In genomic region chr5:120618778-120619177, GRCm38 (mm10) we compare ENCODE assay signal across 22 mouse cellular contexts. TPM values are rescaled to one million over a fixed set of nuclear protein-coding genes. Genes with fewer than 3 reads are reported as not detected.
DNase-seq lines count a peak whose midpoint lies in the region; ATAC-seq and TF ChIP-seq lines count a peak whose summit lies in the region.
"Had no signal": no experiment of that assay in that cellular context is flagged by ENCODE, and none has a peak within 500 bp of the region (broad histone marks: within the 10 kb centered on the region; RNA-seq: fewer than 3 reads in every experiment).

No protein-coding gene starts in this region.

- peaks cover 62% of the 10 kb centered on the region for H3K36me3 ChIP-seq in embryonic facial prominence, embryonic 14.5 days (ENCODE audit: control insufficient read depth, insufficient read depth, low read length)
- peaks cover 91% of the 10 kb centered on the region for H3K36me3 ChIP-seq in embryonic facial prominence, embryonic 10.5 days (replicated peaks)
- H3K36me3 ChIP-seq in E14TG2a.4 (ENCODE audit: insufficient read depth, low read length) = peaks cover 90% of the 10 kb centered on the region
- H3K36me3 ChIP-seq in forebrain, embryonic 12.5 days (replicated peaks) = peaks cover 82% of the 10 kb centered on the region

- WGBS in embryonic facial prominence, embryonic 14.5 days = 78% methylated on average over 7 of the region's 12 CpGs
- 86% methylated on average over 12 of the region's 12 CpGs for WGBS in embryonic facial prominence, embryonic 10.5 days
- WGBS in forebrain, embryonic 12.5 days = 85% methylated on average over 12 of the region's 12 CpGs

- ATAC-seq in embryonic facial prominence, embryonic 14.5 days (ENCODE audit: low read depth) = no peak
- ATAC-seq in forebrain, embryonic 12.5 days (ENCODE audit: low FRiP score) = no peak
- ATAC-seq: forebrain, embryonic 16.5 days; hindbrain, embryonic 16.5 days; inflammation-experienced regulatory T-cells, adult 6 months had no signal

- H3K27ac ChIP-seq in embryonic facial prominence, embryonic 14.5 days (replicated peaks; ENCODE audit: low read depth, low read length) = no peak overlapping the region
- H3K27ac ChIP-seq in embryonic facial prominence, embryonic 10.5 days (replicated peaks) = no peak overlapping the region
- H3K27ac ChIP-seq in forebrain, embryonic 12.5 days = no peak overlapping the region
- H3K27ac ChIP-seq: heart, embryonic 10.5 days; hindbrain, embryonic 12.5 days had no signal

- H3K4me1 ChIP-seq in embryonic facial prominence, embryonic 14.5 days (ENCODE audit: control insufficient read depth, insufficient read depth, low read length) = 0 out of 2 replicates have a peak, but pooled peaks cover 4% of the 10 kb centered on the region
- H3K4me1 ChIP-seq in embryonic facial prominence, embryonic 10.5 days = peaks cover 4% of the 10 kb centered on the region
- H3K4me1 ChIP-seq in E14TG2a.4 (replicated peaks; ENCODE audit: low read depth, low read length) = peaks cover 95% of the 10 kb centered on the region
- peaks cover 4% of the 10 kb centered on the region for H3K4me1 ChIP-seq in forebrain, embryonic 12.5 days

- TF ChIP-seq CTCF in E14TG2a.4 (conservative IDR thresholded peaks at IDR 0.05; ENCODE audit: low read length) = no peak

- peak; percentile 10 for DNase-seq in embryonic facial prominence, embryonic 14.5 days (ENCODE audit: low spot score)
- no peak for DNase-seq in embryonic facial prominence, embryonic 10.5 days (ENCODE audit: low spot score)
- DNase-seq in R1 (ENCODE audit: low read depth, low spot score) = peak; percentile 83
- DNase-seq in left cerebral cortex, adult 8-10 months (ENCODE audit: low spot score in 2 of 2) = no peak
- DNase-seq in right cerebral cortex, postnatal 36 days (ENCODE audit: low spot score in 2 of 2) = no peak
- DNase-seq: cerebellum, adult 11 months had no signal

- no peak overlapping the region for H3K4me2 ChIP-seq in embryonic facial prominence, embryonic 14.5 days (ENCODE audit: low read depth, low read length)
- H3K4me2 ChIP-seq in forebrain, embryonic 12.5 days = no peak overlapping the region
- H3K4me2 ChIP-seq: hindbrain, embryonic 12.5 days had no signal

- no peak overlapping the region for H3K4me3 ChIP-seq in embryonic facial prominence, embryonic 14.5 days (ENCODE audit: low read depth, low read length)
- H3K4me3 ChIP-seq in embryonic facial prominence, embryonic 10.5 days = no peak overlapping the region
- peak overlapping the region; percentile 50 for H3K4me3 ChIP-seq in E14TG2a.4 (replicated peaks; ENCODE audit: low read length)
- H3K4me3 ChIP-seq in forebrain, embryonic 12.5 days (replicated peaks) = no peak overlapping the region
- H3K4me3 ChIP-seq: heart, embryonic 10.5 days; hindbrain, embryonic 12.5 days had no signal

- no peaks in the 10 kb centered on the region for H3K9me3 ChIP-seq in embryonic facial prominence, embryonic 14.5 days (ENCODE audit: control insufficient read depth, low read length)
- peaks cover 7% of the 10 kb centered on the region for H3K9me3 ChIP-seq in embryonic facial prominence, embryonic 10.5 days
- no peaks in the 10 kb centered on the region for H3K9me3 ChIP-seq in E14TG2a.4 (ENCODE audit: low read length)
- peaks cover 6% of the 10 kb centered on the region for H3K9me3 ChIP-seq in forebrain, embryonic 12.5 days
- H3K9me3 ChIP-seq: heart, embryonic 10.5 days had no signal

- H3K9ac ChIP-seq in embryonic facial prominence, embryonic 14.5 days (ENCODE audit: low read depth, low read length) = no peak overlapping the region
- H3K9ac ChIP-seq in forebrain, embryonic 12.5 days = no peak overlapping the region
- H3K9ac ChIP-seq: hindbrain, embryonic 12.5 days had no signal

- no peaks in the 10 kb centered on the region for H3K27me3 ChIP-seq in embryonic facial prominence, embryonic 14.5 days (replicated peaks; ENCODE audit: control insufficient read depth, insufficient read depth, low read length)
- no peaks in the 10 kb centered on the region for H3K27me3 ChIP-seq in embryonic facial prominence, embryonic 10.5 days (replicated peaks; ENCODE audit: low read depth, poor library complexity, severe bottlenecking)
- no peaks in the 10 kb centered on the region for H3K27me3 ChIP-seq in E14TG2a.4 (ENCODE audit: insufficient read depth, low read length)
- H3K27me3 ChIP-seq in forebrain, embryonic 12.5 days = no peaks in the 10 kb centered on the region
- H3K27me3 ChIP-seq: CH12.LX; hindbrain, embryonic 12.5 days had no signal

RNA-seq across cellular contexts. Expression of gene Ddx54, which starts 6.2 kb away (rescaled TPM):
- 28.2 and 36.4 TPM in 2 replicates for polyA plus RNA-seq in embryonic facial prominence, embryonic 14.5 days (2014; fragmentation: Nextera tagmentation; extraction: Ambion mirVana)
- 62.3 and 64.3 TPM in 2 replicates for polyA plus RNA-seq in embryonic facial prominence, embryonic 10.5 days (2016; fragmentation: Nextera tagmentation; extraction: Ambion mirVana)
- total RNA-seq in left cerebral cortex, adult 8-10 months (2022) = 10 to 100 TPM; 32.4 to 36.9 (median 35.7) TPM
- polyA plus RNA-seq in forebrain, embryonic 12.5 days (2016; fragmentation: Nextera tagmentation; extraction: Ambion mirVana) = 50.7 and 52.6 TPM in 2 replicates

RNA-seq across cellular contexts. Expression of gene Rita1, which starts 6.4 kb away (rescaled TPM):
- polyA plus RNA-seq in embryonic facial prominence, embryonic 14.5 days (2014; fragmentation: Nextera tagmentation; extraction: Ambion mirVana) = 9.9 and 11.4 TPM in 2 replicates
- 19.4 and 20.1 TPM in 2 replicates for polyA plus RNA-seq in embryonic facial prominence, embryonic 10.5 days (2016; fragmentation: Nextera tagmentation; extraction: Ambion mirVana)
- total RNA-seq in left cerebral cortex, adult 8-10 months (2022) = 10 to 100 TPM; 25.1 to 30.2 (median 28.8) TPM
- polyA plus RNA-seq in forebrain, embryonic 12.5 days (2016; fragmentation: Nextera tagmentation; extraction: Ambion mirVana) = 13.6 and 16.6 TPM in 2 replicates

RNA-seq across cellular contexts. Expression of gene Cfap73, which starts 15.3 kb away (rescaled TPM):
- 1.0 TPM in 1 of 2 replicates, not detected in the other for polyA plus RNA-seq in embryonic facial prominence, embryonic 14.5 days (2014; fragmentation: Nextera tagmentation; extraction: Ambion mirVana)
- polyA plus RNA-seq in embryonic facial prominence, embryonic 10.5 days (2016; fragmentation: Nextera tagmentation; extraction: Ambion mirVana) = 0.27 TPM in 1 of 2 replicates, not detected in the other
- total RNA-seq in left cerebral cortex, adult 8-10 months (2022) = under 1 TPM in 2 of 4 experiments, not detected in 2; 0.55 to 0.58 TPM
- 0.28 TPM in 1 of 2 replicates, not detected in the other for polyA plus RNA-seq in forebrain, embryonic 12.5 days (2016; fragmentation: Nextera tagmentation; extraction: Ambion mirVana)
- total RNA-seq: CH12.LX; gastrocnemius, postnatal 10 days; gastrocnemius, postnatal 4 days; heart, adult 18-20 months; heart, postnatal 10 days; heart, postnatal 4 days had no signal
- polyA plus RNA-seq: embryonic facial prominence, embryonic 11.5 days; forebrain, embryonic 11.5 days; heart, embryonic 14.5 days; inflammation-experienced regulatory T-cells, adult 6 months had no signal

RNA-seq across cellular contexts. Expression of gene Rasal1, which starts 29.8 kb away (rescaled TPM):
- polyA plus RNA-seq in embryonic facial prominence, embryonic 14.5 days (2014; fragmentation: Nextera tagmentation; extraction: Ambion mirVana) = 0.50 and 1.4 TPM in 2 replicates
- 0.07 and 0.14 TPM in 2 replicates for polyA plus RNA-seq in embryonic facial prominence, embryonic 10.5 days (2016; fragmentation: Nextera tagmentation; extraction: Ambion mirVana)
- total RNA-seq in left cerebral cortex, adult 8-10 months (2022) = 10 to 100 TPM; 68.8 to 89.5 (median 83.1) TPM
- polyA plus RNA-seq in forebrain, embryonic 12.5 days (2016; fragmentation: Nextera tagmentation; extraction: Ambion mirVana) = 0.17 and 0.20 TPM in 2 replicates
- total RNA-seq: gastrocnemius, postnatal 4 days had no signal
- polyA plus RNA-seq: forebrain, embryonic 11.5 days; heart, embryonic 14.5 days had no signal

RNA-seq across cellular contexts. Expression of gene Iqcd, which starts 30.0 kb away (rescaled TPM):
- 0.60 and 1.7 TPM in 2 replicates for polyA plus RNA-seq in embryonic facial prominence, embryonic 14.5 days (2014; fragmentation: Nextera tagmentation; extraction: Ambion mirVana)
- polyA plus RNA-seq in embryonic facial prominence, embryonic 10.5 days (2016; fragmentation: Nextera tagmentation; extraction: Ambion mirVana) = 0.65 and 0.81 TPM in 2 replicates
- total RNA-seq in left cerebral cortex, adult 8-10 months (2022) = 1 to 10 TPM in 3 of 4 experiments, under 1 TPM in 1; 0.78 to 1.3 (median 1.3) TPM
- 1.3 and 1.4 TPM in 2 replicates for polyA plus RNA-seq in forebrain, embryonic 12.5 days (2016; fragmentation: Nextera tagmentation; extraction: Ambion mirVana)
- total RNA-seq: heart, adult 18-20 months; heart, postnatal 4 days had no signal

Comparison
In these comparisons a context has a peak if more than half of its experiments do, and no peak if none do; other contexts are left out.
1. DNase-seq: peak in embryonic facial prominence, embryonic 14.5 days (single experiment) and R1 (single experiment); none in embryonic facial prominence, embryonic 10.5 days (single experiment), left cerebral cortex, adult 8-10 months (0 of 2) and right cerebral cortex, postnatal 36 days (0 of 2).